Mouse (Mus musculus): ENCODE measurements at regions not wholly inside any gene's neighbourhood (a gene's known extent, or its start where the extent isn't known, plus 50 kb on each side); places are given as distances from the start of the nearest gene placed in this dataset.

GRCm38 (mm10) chr3:120854322-120854721 lies 317.2 kb downstream of the Rwdd3 start:
- TF ChIP-seq FOSL1 (IDR thresholded peaks at IDR 0.05; ENCODE audit: insufficient read depth, low read length, poor library complexity, severe bottlenecking): no peak
- no peak for TF ChIP-seq CTCF (IDR thresholded peaks at IDR 0.05; ENCODE audit: control insufficient read depth, insufficient read depth, insufficient read length)
- no peak for TF ChIP-seq USF1 (IDR thresholded peaks at IDR 0.05; ENCODE audit: low read depth)
- no peak for TF ChIP-seq MAX (IDR thresholded peaks at IDR 0.05)
- TF ChIP-seq MYOD1 (IDR thresholded peaks at IDR 0.05; ENCODE audit: control insufficient read depth, insufficient read length, low read depth): no peak
- TF ChIP-seq CEBPB (IDR thresholded peaks at IDR 0.05; ENCODE audit: low read depth): no peak

Measured in C2C12 (cell line).